In genomic region chr4:149876761-149877160, GRCm38 (mm10) we compare ENCODE assay signal across 8 mouse cellular contexts.
A peak's percentile ranks its signal among the peaks of the same experiment; 100 is the strongest.
DNase-seq lines count a peak whose midpoint lies in the region; ATAC-seq and TF ChIP-seq lines count a peak whose summit lies in the region.

No protein-coding gene starts in this region.

- no peak for TF ChIP-seq CTCF in forebrain, postnatal 0 days (IDR thresholded peaks at IDR 0.05; ENCODE audit: low read depth)
- TF ChIP-seq CTCF in lung, postnatal 0 days (IDR thresholded peaks at IDR 0.05): no peak

- H3K9me3 ChIP-seq in forebrain, embryonic 16.5 days (ENCODE audit: control insufficient read depth, low read length): no peaks in the 10 kb centered on the region
- no peaks in the 10 kb centered on the region for H3K9me3 ChIP-seq in forebrain, postnatal 0 days (ENCODE audit: low read length)
- H3K9me3 ChIP-seq in embryonic facial prominence, embryonic 12.5 days: no peaks in the 10 kb centered on the region
- H3K9me3 ChIP-seq in hindbrain, embryonic 10.5 days: no peaks in the 10 kb centered on the region
- no peaks in the 10 kb centered on the region for H3K9me3 ChIP-seq in lung, postnatal 0 days (ENCODE audit: low read length)

- H3K36me3 ChIP-seq in forebrain, embryonic 16.5 days (ENCODE audit: control insufficient read depth, insufficient read depth): no peaks in the 10 kb centered on the region
- H3K36me3 ChIP-seq in forebrain, postnatal 0 days (ENCODE audit: insufficient read depth): no peaks in the 10 kb centered on the region
- no peaks in the 10 kb centered on the region for H3K36me3 ChIP-seq in embryonic facial prominence, embryonic 12.5 days
- H3K36me3 ChIP-seq in hindbrain, embryonic 10.5 days: no peaks in the 10 kb centered on the region
- no peaks in the 10 kb centered on the region for H3K36me3 ChIP-seq in lung, postnatal 0 days (ENCODE audit: insufficient read depth, low read length)

- ATAC-seq in forebrain, embryonic 16.5 days: no peak
- no peak; the same call in 1 of the 2 replicates for ATAC-seq in forebrain, postnatal 0 days
- no peak for ATAC-seq in embryonic facial prominence, embryonic 12.5 days (ENCODE audit: insufficient number of reproducible peaks, insufficient read depth, low FRiP score, low TSS enrichment)
- peak; percentile 60 for ATAC-seq in lung, postnatal 0 days
- ATAC-seq in erythroid progenitor cell, adult 5-6 weeks (replicated peaks; ENCODE audit: low FRiP score, poor library complexity, severe bottlenecking): no peak

- 72% methylated on average over 6 of the region's 6 CpGs for WGBS in forebrain, embryonic 16.5 days
- 73% methylated on average over 6 of the region's 6 CpGs for WGBS in forebrain, postnatal 0 days
- WGBS in embryonic facial prominence, embryonic 12.5 days: 60% methylated on average over 6 of the region's 6 CpGs
- 72% methylated on average over 6 of the region's 6 CpGs for WGBS in hindbrain, embryonic 10.5 days
- 56% methylated on average over 6 of the region's 6 CpGs for WGBS in lung, postnatal 0 days

- no peak for TF ChIP-seq EP300 in lung, postnatal 0 days (IDR thresholded peaks at IDR 0.05)

- no peak overlapping the region for H3K9ac ChIP-seq in forebrain, embryonic 16.5 days (replicated peaks; ENCODE audit: low read depth, low read length)
- H3K9ac ChIP-seq in forebrain, postnatal 0 days: no peak overlapping the region
- no peak overlapping the region for H3K9ac ChIP-seq in embryonic facial prominence, embryonic 12.5 days
- no peak overlapping the region for H3K9ac ChIP-seq in lung, postnatal 0 days (replicated peaks; ENCODE audit: low read depth)

- no peaks in the 10 kb centered on the region for H3K27me3 ChIP-seq in forebrain, embryonic 16.5 days (replicated peaks; ENCODE audit: control insufficient read depth, insufficient read depth, low read length)
- no peaks in the 10 kb centered on the region for H3K27me3 ChIP-seq in forebrain, postnatal 0 days (ENCODE audit: insufficient read depth, low read length)
- H3K27me3 ChIP-seq in embryonic facial prominence, embryonic 12.5 days: 0 out of 2 replicates have a peak, but pooled peaks cover 3% of the 10 kb centered on the region
- H3K27me3 ChIP-seq in hindbrain, embryonic 10.5 days (ENCODE audit: insufficient read depth, poor library complexity, severe bottlenecking): peaks cover 22% of the 10 kb centered on the region
- no peaks in the 10 kb centered on the region for H3K27me3 ChIP-seq in lung, postnatal 0 days (replicated peaks; ENCODE audit: insufficient read depth, low read length)

- no peak overlapping the region for H3K4me3 ChIP-seq in forebrain, embryonic 16.5 days (replicated peaks; ENCODE audit: low read length)
- no peak overlapping the region for H3K4me3 ChIP-seq in forebrain, postnatal 0 days (ENCODE audit: low read depth, low read length)
- H3K4me3 ChIP-seq in embryonic facial prominence, embryonic 12.5 days: no peak overlapping the region
- no peak overlapping the region for H3K4me3 ChIP-seq in hindbrain, embryonic 10.5 days
- H3K4me3 ChIP-seq in lung, postnatal 0 days (ENCODE audit: low read depth, low read length): no peak overlapping the region

- peaks cover 23% of the 10 kb centered on the region for H3K4me1 ChIP-seq in forebrain, embryonic 16.5 days (replicated peaks; ENCODE audit: control insufficient read depth, insufficient read depth, low read length)
- H3K4me1 ChIP-seq in forebrain, postnatal 0 days (ENCODE audit: insufficient read depth): no peaks in the 10 kb centered on the region
- peaks cover 48% of the 10 kb centered on the region for H3K4me1 ChIP-seq in embryonic facial prominence, embryonic 12.5 days
- H3K4me1 ChIP-seq in hindbrain, embryonic 10.5 days (replicated peaks): peaks cover 66% of the 10 kb centered on the region
- peaks cover 9% of the 10 kb centered on the region; the same call in 1 of the 2 replicates for H3K4me1 ChIP-seq in lung, postnatal 0 days (ENCODE audit: insufficient read depth, low read depth, low read length)

- peak overlapping the region; percentile 18; the same call in 1 of the 2 replicates for H3K27ac ChIP-seq in forebrain, embryonic 16.5 days (ENCODE audit: low read length)
- no peak overlapping the region for H3K27ac ChIP-seq in forebrain, postnatal 0 days (ENCODE audit: low read depth, low read length)
- H3K27ac ChIP-seq in embryonic facial prominence, embryonic 12.5 days: peak overlapping the region; percentile 77
- H3K27ac ChIP-seq in hindbrain, embryonic 10.5 days: peak overlapping the region; percentile 79
- H3K27ac ChIP-seq in lung, postnatal 0 days (ENCODE audit: low read length): no peak overlapping the region

- H3K4me2 ChIP-seq in forebrain, embryonic 16.5 days (ENCODE audit: low read length): no peak overlapping the region
- no peak overlapping the region for H3K4me2 ChIP-seq in forebrain, postnatal 0 days (ENCODE audit: low read depth)
- H3K4me2 ChIP-seq in embryonic facial prominence, embryonic 12.5 days (replicated peaks): no peak overlapping the region
- no peak overlapping the region for H3K4me2 ChIP-seq in lung, postnatal 0 days (replicated peaks; ENCODE audit: low read depth, low read length)

- no peak for DNase-seq in forebrain, postnatal 0 days
- DNase-seq in hindbrain, embryonic 10.5 days (ENCODE audit: low spot score): no peak
- DNase-seq in lung, postnatal 0 days (ENCODE audit: low spot score): peak; percentile 74
- no peak for DNase-seq in left cerebral cortex, adult 8-10 months (ENCODE audit: low spot score in 2 of 2)
- DNase-seq in left cerebral cortex, adult 11 months (ENCODE audit: low spot score): no peak

Comparison
In these comparisons a context has a peak if more than half of its experiments do, and no peak if none do; other contexts are left out.
1. H3K27ac ChIP-seq: peak in forebrain, embryonic 16.5 days (single experiment), embryonic facial prominence, embryonic 12.5 days (single experiment) and hindbrain, embryonic 10.5 days (single experiment); none in forebrain, postnatal 0 days (single experiment) and lung, postnatal 0 days (single experiment).